Mouse (Mus musculus) embryonic facial prominence, embryonic 15.5 days (tissue): ENCODE results near the gene D630023F18Rik. TPM values are rescaled to one million over a fixed set of nuclear protein-coding genes. Genes with fewer than 3 reads are reported as not detected.

Source experiments
- ATAC-seq: fragments of 200-750 bp; cut with Nextera tagmentation; 2 replicates; pipeline ENCODE4 v1.8.0; 2017; ENCODE audit warnings: low read depth, moderate TSS enrichment; ENCODE audit not compliant: insufficient number of reproducible peaks, low FRiP score, low TSS enrichment
- H3K27ac ChIP-seq: fragments of 300-500 bp; sonication (generic); replicated peaks from 2 replicates; pipeline ENCODE4 v1.5.1; 2015; ENCODE audit warnings: mild to moderate bottlenecking, inconsistent platforms
- H3K27me3 ChIP-seq: fragments of 300-500 bp; sonication (generic); 2 replicates; pipeline ENCODE4 v1.6.1; 2015; ENCODE audit warnings: inconsistent platforms
- H3K36me3 ChIP-seq: fragments of 300-500 bp; sonication (generic); 2 replicates; pipeline ENCODE4 v1.6.1; 2015; ENCODE audit warnings: mild to moderate bottlenecking, inconsistent platforms
- H3K4me1 ChIP-seq: fragments of 300-500 bp; sonication (generic); 2 replicates; pipeline ENCODE4 v1.6.1; 2015; ENCODE audit warnings: inconsistent platforms
- H3K4me2 ChIP-seq: fragments of 300-500 bp; sonication (generic); replicated peaks from 2 replicates; pipeline ENCODE4 v1.6.1; 2015; ENCODE audit warnings: mild to moderate bottlenecking, inconsistent platforms
- H3K4me3 ChIP-seq: fragments of 300-500 bp; sonication (generic); replicated peaks from 2 replicates; pipeline ENCODE4 v1.5.1; 2015; ENCODE audit warnings: mild to moderate bottlenecking, inconsistent platforms
- H3K9ac ChIP-seq: fragments of 300-500 bp; sonication (generic); 2 replicates; pipeline ENCODE4 v1.6.1; 2015; ENCODE audit warnings: inconsistent platforms
- H3K9me3 ChIP-seq: fragments of 300-500 bp; sonication (generic); replicated peaks from 2 replicates; pipeline ENCODE4 v1.6.1; 2016; ENCODE audit warnings: inconsistent platforms
- WGBS: fragments of 180-500 bp; shearing (Covaris S2); methylation state at CpG from one replicate; pipeline ENCODE4 v1.1.7; 2015; 5-methylcytosine and 5-hydroxymethylcytosine counted together
- polyA plus RNA-seq: library from polyadenylated mRNA; unstranded; fragments of >200 nt; fragmentation: Nextera tagmentation; extraction: Ambion mirVana; gene quantifications from 2 replicates; pipeline ENCODE4 v1.2.1, GENCODE M21; 2015

Gene D630023F18Rik
- polyA plus RNA-seq, 1 experiment from 2014 or later = 0.27 TPM

DNA sequence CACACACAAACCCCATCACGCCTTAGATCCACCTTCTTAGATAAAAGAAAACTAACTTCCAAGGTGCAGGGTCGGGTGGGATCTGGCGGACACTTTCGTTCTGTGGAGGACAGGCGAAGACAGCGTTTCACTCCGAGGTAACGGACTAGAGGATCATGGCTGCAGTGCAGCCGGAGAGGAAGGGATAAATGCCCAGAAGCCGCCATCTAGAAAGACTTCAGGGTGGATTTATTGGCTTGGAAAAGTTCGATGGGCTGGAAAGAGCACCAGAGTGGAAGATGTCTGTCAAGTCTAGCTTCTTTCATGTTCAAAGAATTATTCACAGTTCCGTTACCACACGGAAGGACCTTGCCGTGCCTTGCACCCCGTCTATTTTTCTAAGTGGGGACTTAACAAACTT lies 58.8 kb downstream of the D630023F18Rik start:
- Histone ChIP-seq H3K27me3 (no peaks in the 10 kb centered on the region), H3K9ac (no peak overlapping the region), H3K36me3 (no peaks in the 10 kb centered on the region), H3K4me1 (no peaks in the 10 kb centered on the region), H3K9me3 (no peaks in the 10 kb centered on the region), H3K27ac (no peak overlapping the region), H3K4me2 (no peak overlapping the region), H3K4me3 (no peak overlapping the region)
- no peak for ATAC-seq
- WGBS = 84% methylated on average over 15 of the region's 15 CpGs

DNA sequence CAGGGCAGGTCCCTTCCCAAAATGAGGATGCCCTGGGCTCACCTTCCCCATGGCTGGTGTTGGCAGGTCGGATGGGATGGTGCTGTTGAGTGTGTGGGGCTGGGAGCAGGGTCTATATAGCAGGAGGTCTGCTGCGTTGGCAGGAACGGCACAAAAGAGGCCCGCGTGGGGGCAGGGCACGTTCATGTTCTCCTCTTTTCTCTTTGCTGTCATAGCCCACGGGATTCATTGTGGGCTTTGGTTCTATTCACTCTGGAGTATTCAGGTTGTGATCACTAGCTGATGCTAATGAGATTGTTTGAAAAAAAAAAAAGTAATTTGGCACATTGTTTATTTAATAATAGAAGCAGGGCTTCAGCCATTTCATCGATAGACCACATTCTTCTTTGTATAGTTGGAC lies 59.7 kb downstream of the D630023F18Rik start, which contains the start of gene Crygd:
Crygd (minus strand) TSS at position 101 of the 400 bp plus-strand sequence.
- H3K27ac ChIP-seq = no peak within 1 kb of the TSS
- no peak within 1 kb of the TSS for H3K4me2 ChIP-seq
- no peaks in the 10 kb centered on the region for H3K9me3 ChIP-seq
- no peak within 1 kb of the TSS for H3K4me3 ChIP-seq
- no peak within 1 kb of the TSS for H3K9ac ChIP-seq
- ATAC-seq = no peak
- no peaks in the 10 kb centered on the region for H3K36me3 ChIP-seq
- H3K27me3 ChIP-seq = no peaks in the 10 kb centered on the region
- no peaks in the 10 kb centered on the region for H3K4me1 ChIP-seq
- WGBS = 87% methylated on average over 8 of the region's 8 CpGs

Other genes starting within 250 kb of the D630023F18Rik start
- gene Plekhm3, start 166.4 kb downstream of the D630023F18Rik start, polyA plus RNA-seq = 6.8 and 7.6 TPM in 2 replicates
- 0.09 TPM in 1 of 2 replicates, not detected in the other for gene Akr1cl, start 90.5 kb downstream of the D630023F18Rik start, polyA plus RNA-seq
- 1.8 and 2.4 TPM in 2 replicates for gene Cryge, start 72.1 kb downstream of the D630023F18Rik start, polyA plus RNA-seq
- 1.9 and 2.0 TPM in 2 replicates for gene Crygd, start 59.8 kb downstream of the D630023F18Rik start, polyA plus RNA-seq
- 1.8 and 1.9 TPM in 2 replicates for gene Crygc, start 49.5 kb downstream of the D630023F18Rik start, polyA plus RNA-seq
- 2.7 and 4.1 TPM in 2 replicates for gene Crygb, start 40.9 kb downstream of the D630023F18Rik start, polyA plus RNA-seq
- 5.7 and 7.3 TPM in 2 replicates for gene Cryga, start 19.8 kb downstream of the D630023F18Rik start, polyA plus RNA-seq
- not detected in 2 replicates for gene Gm28845, start 3.7 kb downstream of the D630023F18Rik start, polyA plus RNA-seq
- gene Idh1, start 63.3 kb upstream of the D630023F18Rik start, polyA plus RNA-seq = 125 and 126 TPM in 2 replicates
- gene Pikfyve, start 63.5 kb upstream of the D630023F18Rik start, polyA plus RNA-seq = 10.7 and 10.9 TPM in 2 replicates
- gene Pth2r, start 158.8 kb upstream of the D630023F18Rik start, polyA plus RNA-seq = 0.17 and 0.24 TPM in 2 replicates